Mouse (Mus musculus): ENCODE results near the gene Phactr1.

Phactr1 gene

DNA sequence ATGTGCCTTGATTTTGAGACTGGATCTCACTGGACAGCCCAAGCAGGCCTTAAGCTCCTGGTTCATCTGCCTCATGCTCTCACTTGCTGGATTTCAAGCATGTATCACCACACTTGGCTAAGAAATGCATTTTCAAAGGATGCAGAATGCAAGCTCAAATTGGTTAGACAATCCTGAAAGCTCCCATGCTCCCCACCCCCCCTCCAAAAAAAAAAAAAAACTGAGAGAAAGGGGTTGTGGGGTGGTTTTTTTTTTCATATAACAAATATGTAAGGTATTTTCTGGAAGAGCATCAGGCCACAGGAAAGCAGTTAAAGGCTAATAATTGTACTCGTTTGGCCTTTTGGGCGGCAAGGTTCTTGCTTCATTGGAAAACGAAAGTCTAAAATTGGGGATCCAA is 432.7 kb downstream of the Phactr1 start:
- in situ Hi-C loops (cut with MseI, MboI): no loop called here

DNA sequence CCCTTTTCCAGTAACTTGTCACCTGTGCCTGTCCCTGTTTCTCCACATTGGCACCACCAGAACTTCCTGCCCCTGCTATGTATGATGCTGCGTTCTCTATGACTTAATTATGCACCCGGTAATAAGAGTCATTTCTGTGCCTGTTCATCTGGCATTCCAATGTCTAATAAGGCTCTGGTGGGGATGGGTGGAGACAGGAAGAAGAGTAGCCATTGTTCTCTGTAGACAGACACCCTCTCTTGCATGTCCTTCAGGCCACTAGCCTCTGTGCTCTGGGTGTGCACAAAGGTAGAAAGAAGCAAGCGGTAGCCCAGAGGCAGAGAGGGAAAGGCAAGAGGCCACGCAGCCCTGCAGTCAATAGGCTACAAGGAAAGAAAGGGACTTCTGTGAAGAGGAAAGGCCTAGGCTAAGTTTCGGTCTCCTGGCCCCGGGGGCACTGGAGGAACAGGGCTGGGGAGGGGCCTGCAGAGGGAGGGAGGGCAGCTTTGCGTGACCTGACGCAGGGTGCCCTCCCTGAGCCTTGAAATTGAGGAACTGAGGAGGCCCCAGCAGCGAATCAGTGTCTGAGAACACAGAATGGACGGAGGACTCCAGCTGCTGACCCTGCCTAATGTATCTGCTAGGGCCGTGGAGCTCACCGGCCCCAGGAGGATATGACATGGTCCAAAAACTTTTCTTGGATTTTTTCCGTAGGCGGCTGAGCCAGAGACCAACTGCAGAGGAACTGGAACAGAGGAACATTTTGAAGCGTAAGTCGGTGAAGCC is 442.1 kb downstream of the Phactr1 start:
- in situ Hi-C loops (cut with MseI, MboI): no loop called here

GRCm38 (mm10) chr13:43123895-43124682 is 443.7 kb downstream of the Phactr1 start:
- in situ Hi-C loops (cut with MseI, MboI): no loop called here

GRCm38 (mm10) chr13:43124683-43125074 is 444.3 kb downstream of the Phactr1 start:
- in situ Hi-C loops (cut with MseI, MboI): no loop called here

DNA sequence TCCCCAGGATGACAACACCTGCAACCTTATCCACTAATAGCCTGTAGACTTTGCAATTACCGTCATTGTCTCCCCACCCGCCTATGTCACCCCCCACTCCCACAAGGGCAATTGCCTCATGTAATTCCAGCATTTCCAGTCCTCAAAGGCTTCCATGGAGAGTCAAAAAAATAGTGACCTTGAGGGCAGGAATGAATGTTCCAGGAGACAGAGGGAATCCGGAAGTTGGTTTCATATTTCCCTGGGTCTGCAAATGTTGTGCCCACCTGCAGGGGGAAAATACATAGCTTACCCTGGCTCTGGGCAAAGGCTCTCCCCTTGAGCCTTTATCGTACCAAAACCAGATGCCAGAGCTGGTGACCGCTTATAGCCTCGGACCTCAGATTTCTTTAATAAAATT is 449.7 kb downstream of the Phactr1 start:
- in situ Hi-C loops (cut with MseI, MboI): no loop called here

DNA sequence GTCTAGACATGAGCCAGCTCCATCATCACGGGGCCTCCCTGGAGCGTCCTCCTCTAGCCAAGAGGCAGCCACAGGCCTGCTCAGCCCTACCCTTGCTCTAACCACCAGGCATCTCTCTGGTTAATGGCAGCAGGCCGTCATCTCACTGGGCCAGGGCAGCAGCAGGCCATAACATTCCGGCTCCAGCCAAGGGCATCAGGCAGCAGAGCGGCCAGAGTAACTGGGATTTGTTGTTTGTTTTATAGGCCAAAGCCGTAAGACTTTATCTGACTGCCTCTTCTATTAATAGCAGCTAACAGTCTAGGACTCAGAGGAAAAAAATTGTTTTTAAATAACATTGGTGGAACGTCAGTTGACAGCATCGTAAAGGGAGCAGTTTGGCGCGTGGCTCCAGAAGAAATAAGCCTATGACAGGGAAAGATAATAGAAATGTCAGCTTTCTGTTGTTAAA is 451.3 kb downstream of the Phactr1 start:
- in situ Hi-C loops (cut with MseI, MboI): no loop called here

DNA sequence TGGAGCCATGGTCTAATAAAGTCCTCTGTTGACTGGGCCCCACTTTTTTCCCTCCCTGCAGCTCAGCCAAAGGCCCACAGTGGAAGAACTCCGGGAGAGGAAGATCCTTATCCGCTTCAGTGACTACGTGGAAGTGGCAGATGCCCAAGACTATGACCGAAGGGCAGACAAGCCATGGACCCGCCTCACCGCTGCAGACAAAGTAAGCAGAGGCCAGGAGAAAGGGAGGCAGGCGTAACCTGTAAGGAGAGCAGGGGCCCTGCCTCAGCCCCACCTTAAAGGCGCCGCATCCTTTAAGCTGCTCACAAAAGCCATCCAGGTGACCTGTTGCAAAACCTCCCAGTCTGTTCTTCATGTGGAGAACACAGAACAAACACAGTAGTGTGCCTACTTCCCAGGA is 452.4 kb downstream of the Phactr1 start:
- in situ Hi-C loops (cut with MseI, MboI): no loop called here

- in situ Hi-C loops (cut with MseI, MboI): no loop called here
Observed at GRCm38 (mm10) chr13:43133400-43133799, 453.0 kb downstream of the Phactr1 start.

DNA sequence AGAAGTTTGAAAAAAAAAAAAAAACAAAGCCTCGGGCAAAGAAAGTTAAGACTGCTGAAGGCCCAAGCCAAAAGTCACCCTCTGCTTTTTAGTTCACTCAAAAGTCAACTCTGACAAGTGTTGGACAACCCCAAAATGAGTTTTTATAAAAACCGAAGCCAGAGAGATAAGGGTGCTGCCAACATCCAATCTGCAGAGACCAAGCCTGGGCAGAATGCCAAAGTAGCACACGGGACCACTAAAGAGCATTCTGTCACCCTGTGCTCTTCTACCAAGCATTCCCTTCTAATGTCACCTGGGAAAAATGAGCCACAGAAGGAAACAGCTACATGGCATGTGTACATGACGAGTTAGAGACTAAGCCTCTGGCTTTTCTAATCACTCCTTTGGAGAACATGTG is 454.0 kb downstream of the Phactr1 start:
- in situ Hi-C loops (cut with MseI, MboI): no loop called here

- in situ Hi-C loops (cut with MseI, MboI): no loop called here
Observed at GRCm38 (mm10) chr13:43144720-43145418, 464.4 kb downstream of the Phactr1 start.

DNA sequence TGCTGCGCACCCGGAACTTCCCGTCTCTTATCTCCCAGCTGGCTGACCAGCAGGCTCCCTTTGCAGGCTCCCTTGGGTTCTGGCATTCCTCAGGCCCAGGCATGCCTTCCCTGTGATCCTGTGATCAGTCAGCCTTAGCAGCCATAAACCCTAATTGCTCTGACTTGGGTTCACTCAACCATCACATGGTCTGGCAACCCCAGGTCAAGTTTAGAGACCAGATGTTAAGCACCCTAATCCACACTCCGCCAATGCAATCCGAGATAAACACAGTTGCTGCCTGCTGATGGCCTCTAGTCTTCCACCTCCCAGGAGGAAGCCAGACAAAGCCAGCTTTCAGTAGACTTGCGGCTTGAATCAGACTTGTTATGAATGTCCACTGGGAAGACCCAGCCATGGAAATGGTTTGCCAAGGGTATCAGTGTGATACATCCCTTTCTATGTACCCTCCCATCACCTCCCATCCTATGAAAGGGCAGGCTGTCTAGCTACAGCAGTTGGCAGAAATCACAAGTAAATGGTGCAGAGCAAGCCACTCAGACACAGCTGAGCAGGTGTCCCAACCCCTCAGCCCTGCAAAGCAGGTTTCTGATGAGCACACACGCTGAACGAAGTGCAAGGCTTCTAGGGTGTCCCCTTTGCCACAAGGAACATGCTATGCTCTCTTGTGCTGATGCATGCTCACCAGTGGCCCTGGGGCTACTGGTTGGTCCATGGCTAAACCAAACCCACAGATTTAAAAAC is 466.3 kb downstream of the Phactr1 start:
- in situ Hi-C loops (cut with MseI, MboI): no loop called here

GRCm38 (mm10) chr13:43148692-43149091 is 468.3 kb downstream of the Phactr1 start:
- in situ Hi-C loops (cut with MseI, MboI): no loop called here

GRCm38 (mm10) chr13:43149661-43150060 is 469.2 kb downstream of the Phactr1 start:
- in situ Hi-C loops (cut with MseI, MboI): no loop called here

DNA sequence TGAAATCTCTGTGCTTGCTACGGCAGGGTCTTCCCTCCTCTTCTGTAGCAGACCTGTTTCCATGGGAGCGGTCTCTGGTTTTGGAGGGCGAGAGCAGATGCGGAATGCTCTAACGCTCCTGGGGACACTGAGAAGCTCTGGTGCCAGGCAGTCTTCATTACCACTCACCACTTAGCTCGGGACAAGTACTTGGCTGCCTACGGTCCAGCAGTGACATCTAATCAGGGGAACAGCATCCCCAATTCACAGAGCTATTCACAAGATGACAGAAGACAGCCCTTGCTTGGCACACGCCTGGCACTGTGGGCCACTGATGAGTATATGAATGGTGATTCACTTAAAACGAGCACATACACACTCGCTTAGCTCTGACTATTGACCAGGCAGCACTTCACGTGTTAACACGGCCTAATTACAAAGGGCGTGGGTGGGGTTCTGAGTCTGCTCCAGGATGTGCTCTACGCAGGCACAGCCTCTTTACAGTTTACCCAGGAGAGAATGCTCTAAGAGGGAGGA is 471.6 kb downstream of the Phactr1 start:
- in situ Hi-C loops (cut with MseI, MboI): no loop called here

DNA sequence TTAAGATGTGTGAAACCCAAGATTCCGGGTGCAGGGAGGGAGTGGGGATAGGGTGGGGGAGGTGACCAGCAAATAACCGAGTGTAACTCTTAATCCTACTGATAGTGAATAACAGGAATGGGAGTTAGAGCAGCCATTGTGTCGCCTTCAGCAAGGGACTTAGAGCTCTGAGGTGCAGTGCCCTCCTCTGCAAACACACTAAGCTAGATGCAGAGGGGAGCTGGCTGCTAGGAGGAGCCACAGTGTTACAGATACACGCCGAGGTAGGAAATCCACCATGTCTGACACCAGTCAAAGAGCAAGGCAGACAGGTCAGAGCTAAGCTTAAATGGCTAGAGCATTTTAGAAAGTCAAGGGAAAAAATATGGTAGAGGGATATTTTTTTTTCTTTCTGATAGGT is 476.9 kb downstream of the Phactr1 start:
- in situ Hi-C loops (cut with MseI, MboI): no loop called here

GRCm38 (mm10) chr13:43158281-43158680 is 477.9 kb downstream of the Phactr1 start:
- in situ Hi-C loops (cut with MseI, MboI): no loop called here

- in situ Hi-C loops (cut with MseI, MboI): no loop called here
Observed at GRCm38 (mm10) chr13:43159429-43159828, 479.0 kb downstream of the Phactr1 start.

DNA sequence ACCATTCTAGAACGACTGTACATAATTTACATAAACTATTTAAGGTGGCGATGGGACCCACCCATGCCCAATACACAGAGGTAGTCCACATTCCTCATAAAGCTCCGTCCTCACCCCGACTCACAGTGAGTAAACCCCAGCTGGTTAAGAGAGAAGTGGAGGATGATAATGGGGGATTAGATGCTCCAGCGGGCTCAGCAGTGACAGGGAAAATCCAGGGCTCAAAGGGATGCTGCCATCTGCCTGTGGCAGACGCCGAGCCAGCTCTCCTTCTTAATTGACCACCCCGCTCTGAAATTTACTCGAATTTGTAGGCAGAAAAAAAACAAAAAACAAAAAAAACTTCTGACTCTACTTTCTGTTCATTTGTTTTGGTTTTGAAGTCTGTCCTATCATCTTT is 487.3 kb downstream of the Phactr1 start:
- in situ Hi-C loops (cut with MseI, MboI): no loop called here

- in situ Hi-C loops (cut with MseI, MboI): loop anchor here in 1 of 2 experiments (10.0 kb wide), 1 partner anchor 154 kb away; no protein-coding TSS in a partner anchor
Observed at GRCm38 (mm10) chr13:43171020-43171710, 490.7 kb downstream of the Phactr1 start, which contains the start of gene Tbc1d7. Gene Tbc1d7 (minus strand): TSS chr13:43171501.

- in situ Hi-C loops (cut with MseI, MboI): loop anchor here in 1 of 2 experiments (10.0 kb wide), 1 partner anchor 153 kb away; no protein-coding TSS in a partner anchor
Observed at GRCm38 (mm10) chr13:43172036-43172713, 491.8 kb downstream of the Phactr1 start.

All from mouse trophoblast stem cell (cell line).